Mouse (Mus musculus) cerebellum, postnatal 14 days (tissue): ENCODE data around the gene Man1c1.

Experiments
- DNase-seq, 2 experiments: peaks; one replicate each; pipeline ENCODE4 v3.0.0; 2021; ENCODE audit warnings: mixed read lengths in 2 of 2

The Man1c1 gene

GRCm38 (mm10) chr4:134542726-134543125, 161.4 kb downstream of the Man1c1 start:
- no peak for DNase-seq

GRCm38 (mm10) chr4:134538997-134539580, 165.0 kb downstream of the Man1c1 start:
- DNase-seq = peak; percentile 63 to 70

- peak in 1 of 2 experiments; percentile 41 for DNase-seq
Observed at GRCm38 (mm10) chr4:134535787-134536151, 168.3 kb downstream of the Man1c1 start.

- peak; percentile 95 to 97 for DNase-seq
Observed at GRCm38 (mm10) chr4:134534932-134535786, 168.9 kb downstream of the Man1c1 start, which contains the start of gene Mtfr1l. TSS of gene Mtfr1l (minus strand) at chr4:134535387.

- peak; percentile 62 to 64 for DNase-seq
Observed at GRCm38 (mm10) chr4:134534124-134534886, 169.8 kb downstream of the Man1c1 start.

GRCm38 (mm10) chr4:134533421-134533820, 170.7 kb downstream of the Man1c1 start:
- DNase-seq = no peak

GRCm38 (mm10) chr4:134532928-134533327, 171.2 kb downstream of the Man1c1 start:
- DNase-seq = no peak

- no peak for DNase-seq
Observed at GRCm38 (mm10) chr4:134526220-134526619, 177.9 kb downstream of the Man1c1 start.

GRCm38 (mm10) chr4:134525806-134526205, 178.3 kb downstream of the Man1c1 start:
- DNase-seq = no peak

GRCm38 (mm10) chr4:134523447-134523846, 180.6 kb downstream of the Man1c1 start:
- no peak for DNase-seq

- no peak for DNase-seq
Observed at GRCm38 (mm10) chr4:134519281-134519680, 184.8 kb downstream of the Man1c1 start.

- no peak for DNase-seq
Observed at GRCm38 (mm10) chr4:134518541-134518940, 185.5 kb downstream of the Man1c1 start.

GRCm38 (mm10) chr4:134517719-134518118, 186.4 kb downstream of the Man1c1 start:
- no peak for DNase-seq

GRCm38 (mm10) chr4:134516981-134517380, 187.1 kb downstream of the Man1c1 start:
- no peak for DNase-seq

- DNase-seq = no peak
Observed at GRCm38 (mm10) chr4:134515614-134516013, 188.5 kb downstream of the Man1c1 start.

GRCm38 (mm10) chr4:134514309-134514930, 189.7 kb downstream of the Man1c1 start:
- no peak for DNase-seq

GRCm38 (mm10) chr4:134512798-134513197, 191.3 kb downstream of the Man1c1 start:
- DNase-seq = no peak

GRCm38 (mm10) chr4:134511730-134512129, 192.4 kb downstream of the Man1c1 start:
- DNase-seq = no peak
